Mouse (Mus musculus): Measurements from ENCODE around the gene Rubcn.

DNA sequence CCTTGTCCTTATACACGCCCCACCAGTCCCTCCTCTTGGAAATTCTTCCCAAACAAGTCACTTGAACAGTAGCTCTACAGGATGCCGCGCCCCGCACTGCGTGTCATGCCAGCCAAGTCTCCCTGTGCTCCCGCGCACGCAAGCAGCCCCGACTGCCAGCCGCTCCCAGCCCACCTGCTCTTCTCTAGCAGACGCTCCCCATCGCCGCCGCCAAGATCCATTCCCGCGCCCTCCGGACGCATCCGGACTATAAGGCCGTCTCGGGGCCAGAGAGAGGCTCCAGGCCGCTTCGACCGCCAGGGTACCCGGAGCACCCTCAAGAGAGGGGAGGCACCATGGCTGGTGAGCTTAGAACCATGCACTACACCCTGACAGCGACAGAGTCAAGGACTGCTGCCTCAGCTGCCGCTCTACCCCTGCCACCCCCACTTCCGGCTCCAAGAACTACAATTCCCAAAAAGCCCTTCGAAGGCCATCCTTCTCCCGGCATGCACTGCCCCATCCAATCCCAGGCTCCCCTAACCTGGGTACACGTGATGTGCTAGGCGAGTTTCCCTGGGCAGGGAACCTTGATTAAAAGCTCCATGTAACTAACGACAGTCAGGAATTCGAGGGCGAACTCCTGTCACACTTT is 9.5 kb downstream of the Rubcn start:
- TF ChIP-seq TAL1 (IDR thresholded peaks at IDR 0.05; ENCODE audit: low read length) (no peak), GATA1 (IDR thresholded peaks at IDR 0.05; ENCODE audit: low read length) (no peak)
